Mouse (Mus musculus) limb, embryonic 14.5 days (tissue): ENCODE data around the gene Sebox. TPM values are rescaled to one million over a fixed set of nuclear protein-coding genes. Genes with fewer than 3 reads are reported as not detected.

Experiments
- ATAC-seq: fragments of 200-750 bp; cut with Nextera tagmentation; 2 replicates; pipeline ENCODE4 v1.8.0; 2017; ENCODE audit warnings: low read depth, moderate number of reproducible peaks, moderate TSS enrichment; ENCODE audit not compliant: low FRiP score
- DNase-seq: peaks from one replicate; pipeline ENCODE4 v3.0.0-alpha.2; 2015; ENCODE audit warnings: low spot score
- H3K27ac ChIP-seq: fragments of 300-500 bp; sonication (generic); replicated peaks from 2 replicates; pipeline ENCODE4 v1.5.1; 2014; ENCODE audit warnings: low read depth, mild to moderate bottlenecking, low read length, moderate library complexity, mixed read lengths
- H3K27me3 ChIP-seq: fragments of 300-500 bp; sonication (generic); 2 replicates; pipeline ENCODE4 v1.6.1; 2014; ENCODE audit warnings: low read length, mixed read lengths; ENCODE audit not compliant: control insufficient read depth, insufficient read depth
- H3K36me3 ChIP-seq: fragments of 300-500 bp; sonication (generic); 2 replicates; pipeline ENCODE4 v1.6.1; 2014; ENCODE audit warnings: mild to moderate bottlenecking, low read length, moderate library complexity, mixed read lengths; ENCODE audit not compliant: control insufficient read depth, insufficient read depth
- H3K4me1 ChIP-seq: fragments of 300-500 bp; sonication (generic); 2 replicates; pipeline ENCODE4 v1.6.1; 2014; ENCODE audit warnings: antibody characterized with exemption, low read length, mixed read lengths; ENCODE audit not compliant: control insufficient read depth, insufficient read depth
- H3K4me2 ChIP-seq: fragments of 300-500 bp; sonication (generic); replicated peaks from 2 replicates; pipeline ENCODE4 v1.6.1; 2014; ENCODE audit warnings: low read depth, mild to moderate bottlenecking, low read length, moderate library complexity; ENCODE audit not compliant: severe bottlenecking
- H3K4me3 ChIP-seq: fragments of 300-500 bp; sonication (generic); replicated peaks from 2 replicates; pipeline ENCODE4 v1.5.1; 2014; ENCODE audit warnings: low read length
- H3K9ac ChIP-seq: fragments of 300-500 bp; sonication (generic); 2 replicates; pipeline ENCODE4 v1.6.1; 2014; ENCODE audit warnings: mild to moderate bottlenecking, low read depth, low read length, moderate library complexity; ENCODE audit not compliant: severe bottlenecking
- H3K9me3 ChIP-seq: fragments of 300-500 bp; sonication (generic); 2 replicates; pipeline ENCODE4 v1.6.1; 2016; ENCODE audit warnings: low read length; ENCODE audit not compliant: control insufficient read depth
- POLR2A ChIP-seq: fragments of 200-500 bp; IDR thresholded peaks from 2 replicates; pipeline ENCODE4 v1.8.0; 2012; ENCODE audit warnings: inconsistent platforms, mild to moderate bottlenecking, moderate library complexity, borderline replicate concordance; ENCODE audit not compliant: insufficient read depth, insufficient read length; ENCODE audit errors: extremely low read depth
- WGBS: fragments of 180-500 bp; shearing (Covaris S2); extraction: QIAGEN DNeasy Blood & Tissue Kit; methylation state at CpG from one replicate; pipeline ENCODE4 v1.1.7; 2014; 5-methylcytosine and 5-hydroxymethylcytosine counted together
- polyA plus RNA-seq, 2 experiments: library from polyadenylated mRNA; depleted of rRNA in 1 of 2; stranded (reverse) in 1 of 2; unstranded in 1 of 2; fragments of >200 nt; fragmentation: Nextera tagmentation in 1 of 2; extraction: Ambion mirVana in 1 of 2; gene quantifications; 2 replicates each; pipeline versions ENCODE4 v1.2.1 to v1.2.3; 2012 to 2014

Gene Sebox
- polyA plus RNA-seq, 2 experiments, result not detected

GRCm38 (mm10) chr11:78505430-78505829, 2.2 kb downstream of the Sebox start:
- H3K27me3 ChIP-seq, result no peaks in the 10 kb centered on the region
- no peak overlapping the region for H3K9ac ChIP-seq
- no peak for DNase-seq
- no peaks in the 10 kb centered on the region for H3K9me3 ChIP-seq
- WGBS, result 84% methylated on average over 3 of the region's 3 CpGs
- peaks cover 35% of the 10 kb centered on the region for H3K36me3 ChIP-seq
- H3K4me2 ChIP-seq, result no peak overlapping the region
- no peak overlapping the region for H3K27ac ChIP-seq
- H3K4me3 ChIP-seq, result no peak overlapping the region
- H3K4me1 ChIP-seq, result no peaks in the 10 kb centered on the region
- no peak for ATAC-seq
- no peak for TF ChIP-seq POLR2A

GRCm38 (mm10) chr11:78509148-78509547, 5.9 kb downstream of the Sebox start:
- H3K4me2 ChIP-seq, result no peak overlapping the region
- no peak overlapping the region for H3K27ac ChIP-seq
- no peaks in the 10 kb centered on the region for H3K9me3 ChIP-seq
- DNase-seq (no peak), ATAC-seq (no peak)
- WGBS, result 83% methylated on average over 5 of the region's 5 CpGs
- H3K27me3 ChIP-seq, result no peaks in the 10 kb centered on the region
- H3K4me3 ChIP-seq, result no peak overlapping the region
- TF ChIP-seq POLR2A, result no peak
- peaks cover 5% of the 10 kb centered on the region for H3K4me1 ChIP-seq
- H3K36me3 ChIP-seq, result peaks cover 41% of the 10 kb centered on the region
- H3K9ac ChIP-seq, result no peak overlapping the region

DNA sequence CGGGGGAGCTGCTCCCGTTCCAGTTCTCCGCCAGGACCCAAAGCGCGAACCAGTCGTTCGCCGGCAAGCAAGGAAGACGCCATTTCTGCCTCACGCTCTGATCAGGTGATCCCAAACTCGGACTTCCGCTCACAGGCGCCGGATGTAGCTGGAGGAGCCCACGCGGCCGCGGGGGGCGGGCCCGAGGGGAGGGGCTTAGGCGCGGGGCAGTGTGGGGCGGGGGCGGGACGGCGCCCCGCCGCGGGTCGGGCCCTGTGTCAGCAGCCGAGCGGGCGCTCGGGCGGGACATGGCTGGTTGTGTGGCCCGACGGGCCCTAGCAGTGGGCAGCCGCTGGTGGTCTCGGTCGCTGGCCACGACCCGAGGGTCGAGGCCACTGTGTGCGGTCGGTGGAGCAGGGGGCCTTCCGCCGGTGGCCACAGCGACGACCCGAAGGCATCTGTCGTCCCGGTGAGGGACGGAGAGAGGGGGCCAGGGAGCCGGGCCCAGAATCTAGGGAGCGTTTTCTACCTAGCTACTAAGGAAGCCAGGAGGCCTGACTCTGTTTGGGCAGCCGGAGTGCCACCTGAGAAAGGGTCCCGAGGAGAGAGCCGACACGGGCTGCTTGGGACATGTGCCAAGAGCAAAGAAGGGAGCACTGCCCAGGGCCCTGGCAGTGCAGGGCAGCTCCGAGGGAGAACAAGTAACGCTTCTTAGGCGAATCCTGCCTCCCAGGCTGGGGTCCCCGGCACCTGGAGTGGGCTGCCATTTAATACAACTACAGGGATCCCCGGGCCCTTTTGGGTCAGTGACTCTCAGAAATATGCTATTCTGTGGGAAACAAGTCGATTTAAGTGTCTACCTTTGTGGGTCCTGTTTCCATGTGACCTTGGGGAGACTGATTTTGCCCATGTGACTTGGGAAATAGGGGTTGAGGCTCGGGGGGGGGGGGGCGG, 9.0 kb downstream of the Sebox start, which contains the start of the genes Tmem199 and Poldip2:
TSS of gene Tmem199 (minus strand) at position 148 of the 933 bp plus-strand sequence.
TSS of gene Poldip2 (plus strand) at position 169 of the 933 bp plus-strand sequence.
- Histone ChIP-seq H3K9ac (peak within 1 kb of the TSS; percentile 89), H3K4me1 (peaks cover 5% of the 10 kb centered on the region), H3K36me3 (peaks cover 50% of the 10 kb centered on the region), H3K27ac (peak within 1 kb of the TSS; percentile 84), H3K9me3 (no peaks in the 10 kb centered on the region), H3K4me2 (peak within 1 kb of the TSS; percentile 76), H3K27me3 (no peaks in the 10 kb centered on the region), H3K4me3 (peak within 1 kb of the TSS; percentile 78)
- WGBS, result 1% methylated on average over 40 of the region's 67 CpGs
- ATAC-seq, result peak; percentile 96
- peak; percentile 94 for TF ChIP-seq POLR2A
- DNase-seq, result peak; percentile 88

- Histone ChIP-seq H3K4me1 (peaks cover 5% of the 10 kb centered on the region), H3K4me2 (peak overlapping the region; percentile 76), H3K9ac (peak overlapping the region; percentile 89), H3K27me3 (no peaks in the 10 kb centered on the region), H3K9me3 (no peaks in the 10 kb centered on the region), H3K27ac (no peak overlapping the region), H3K36me3 (peaks cover 50% of the 10 kb centered on the region), H3K4me3 (peak overlapping the region; percentile 78)
- DNase-seq, result no peak
- no peak for TF ChIP-seq POLR2A
- 76% methylated on average over 3 of the region's 3 CpGs for WGBS
- ATAC-seq, result no peak
Measured at GRCm38 (mm10) chr11:78513106-78513790, 10.0 kb downstream of the Sebox start.
